Mouse (Mus musculus): ENCODE measurements at regions not wholly inside any gene's neighbourhood (a gene's known extent, or its start where the extent isn't known, plus 50 kb on each side); places are given as distances from the start of the nearest gene placed in this dataset.
"Not testable (repeated sequence)": the region's sequence is repeated elsewhere in the genome, so short reads cannot be mapped to it uniquely, and the experiment has no call there.

DNA sequence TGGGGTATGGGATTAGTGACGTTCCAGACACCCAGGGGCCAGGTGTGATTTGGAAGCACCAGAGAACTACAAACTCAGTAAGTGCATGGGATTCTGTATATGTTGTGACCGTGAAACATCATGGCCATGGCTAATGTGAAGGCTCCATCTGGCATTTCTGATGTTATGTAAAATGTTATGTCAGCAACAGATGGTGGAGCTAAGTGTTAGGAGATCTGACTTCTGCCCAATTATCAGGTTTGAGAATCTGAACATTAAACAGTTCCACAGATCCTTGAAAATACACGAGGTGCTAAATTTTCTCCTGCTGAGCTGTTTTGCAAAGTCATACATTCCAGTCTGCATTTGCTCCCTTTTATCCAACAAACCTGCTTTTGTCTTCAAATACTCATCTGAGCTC, 223.6 kb upstream of the Egfl6 start:
- no peak for DNase-seq (ENCODE audit: low read depth)

DNA sequence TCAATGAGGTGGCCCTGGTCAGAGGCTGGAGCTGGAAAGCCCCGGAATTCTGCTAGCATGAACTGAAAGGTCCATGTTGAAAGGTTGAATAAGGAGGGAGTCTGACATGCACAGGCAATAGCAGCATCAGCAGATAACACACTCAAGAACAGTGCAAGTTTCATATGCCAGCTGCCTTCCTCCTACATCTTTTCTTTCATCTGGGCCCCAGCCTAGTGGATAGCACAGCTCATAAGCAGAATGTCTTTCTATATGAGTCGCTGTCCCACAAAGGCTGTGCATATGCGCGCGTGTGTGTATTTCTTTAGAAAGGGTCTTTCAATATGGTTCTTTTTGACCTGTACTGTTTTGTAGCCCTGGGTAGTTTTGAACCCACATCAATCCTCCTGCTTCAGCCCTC, 222.7 kb upstream of the Egfl6 start:
- no peak for DNase-seq (ENCODE audit: low read depth)

DNA sequence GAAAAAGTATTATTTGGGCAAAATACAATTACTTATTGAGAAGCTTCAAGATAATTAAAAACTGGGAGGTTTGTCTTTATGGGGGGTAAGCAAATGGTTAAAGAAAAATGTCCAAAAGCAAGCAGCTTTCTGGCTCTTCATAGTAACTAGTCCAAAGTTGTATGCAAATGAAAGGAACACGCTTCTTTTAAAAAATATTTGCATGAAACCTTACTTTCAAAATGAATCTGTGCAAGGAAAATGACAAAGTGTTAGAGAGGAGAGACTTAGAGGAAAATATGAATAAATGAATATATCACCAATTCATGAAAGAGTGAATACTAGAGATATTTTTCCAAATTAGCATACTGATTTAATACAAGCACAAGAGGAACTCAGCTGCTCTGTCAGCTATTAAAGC, 220.4 kb upstream of the Egfl6 start:
- DNase-seq (ENCODE audit: low read depth): no peak

DNA sequence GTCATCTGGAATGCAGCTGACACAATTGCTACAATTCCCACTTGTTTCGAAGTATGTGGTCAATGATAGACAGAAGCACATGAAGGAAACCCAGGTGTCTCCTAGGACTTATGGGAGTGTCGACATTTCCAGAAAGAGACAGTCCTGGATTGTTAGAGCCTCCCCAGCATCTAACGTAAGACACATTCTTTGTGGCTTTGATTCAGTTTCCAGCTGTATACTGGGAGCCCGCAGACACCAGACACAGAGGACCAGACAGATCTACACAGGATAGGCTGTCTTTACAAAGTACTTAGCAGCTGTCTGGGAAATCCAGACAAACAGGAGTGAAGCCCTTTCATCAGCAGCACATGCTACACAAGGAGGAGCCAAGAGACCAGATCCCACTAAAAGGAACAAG, 220.0 kb upstream of the Egfl6 start:
- DNase-seq (ENCODE audit: low read depth): no peak

DNA sequence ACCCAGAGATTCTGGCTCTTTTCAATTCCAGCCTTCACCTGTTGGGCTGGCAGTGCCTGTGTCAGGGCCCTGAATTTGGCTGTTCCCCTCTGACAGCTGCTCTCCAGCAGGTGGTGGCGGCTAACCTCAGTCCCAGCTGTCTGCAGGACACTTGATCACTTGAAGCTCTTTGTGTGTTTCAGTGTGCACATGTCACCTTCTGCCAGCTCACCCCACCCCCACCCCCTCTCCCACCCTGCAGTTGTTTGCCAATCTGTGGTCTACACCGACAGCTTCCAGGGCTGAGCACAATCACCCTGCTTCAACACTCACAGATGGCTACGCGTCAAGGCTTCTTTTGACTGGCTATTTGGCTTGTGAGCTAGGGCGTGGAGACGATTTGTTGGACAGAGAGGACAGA, 217.7 kb upstream of the Egfl6 start:
- no peak for DNase-seq (ENCODE audit: low read depth)

DNA sequence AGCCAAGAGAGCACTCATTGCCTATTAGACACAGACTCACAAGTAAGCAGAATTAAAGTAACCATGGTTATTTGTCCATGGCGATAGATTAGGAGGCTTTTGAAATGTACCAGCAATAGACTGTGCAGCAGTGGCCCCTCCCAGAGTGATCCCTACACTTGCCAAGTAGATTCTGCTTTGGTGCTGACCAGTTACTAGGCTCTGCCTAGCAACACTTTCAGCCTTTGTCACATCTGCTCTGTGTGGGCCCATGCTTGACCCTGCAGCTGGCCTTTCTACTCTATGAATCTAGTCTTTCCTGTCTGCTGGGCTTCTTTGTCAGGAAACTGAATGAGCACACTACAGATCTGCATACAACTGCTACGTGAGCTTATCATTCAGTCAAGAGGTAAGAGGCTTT, 215.5 kb upstream of the Egfl6 start:
- no peak for DNase-seq (ENCODE audit: low read depth)

DNA sequence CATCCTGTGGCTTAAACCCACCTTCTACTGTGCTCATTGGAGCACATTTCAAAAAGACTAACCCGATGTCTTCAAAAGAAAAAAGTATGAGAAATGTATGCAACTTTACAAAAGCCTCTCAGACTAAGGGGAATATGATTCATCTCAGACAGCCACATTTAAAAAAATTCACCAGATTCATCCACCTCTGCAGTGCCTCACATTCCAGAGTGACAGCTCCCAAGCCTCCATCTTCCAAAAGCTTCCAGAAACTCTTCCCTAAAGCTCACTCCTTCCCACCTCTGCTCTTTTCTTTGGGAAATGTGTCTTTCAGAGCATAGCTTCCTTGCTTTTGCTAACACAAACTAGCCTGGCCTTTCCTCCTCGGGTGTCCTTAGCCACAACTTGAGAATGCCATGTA, 210.1 kb upstream of the Egfl6 start:
- no peak for DNase-seq (ENCODE audit: low read depth)

DNA sequence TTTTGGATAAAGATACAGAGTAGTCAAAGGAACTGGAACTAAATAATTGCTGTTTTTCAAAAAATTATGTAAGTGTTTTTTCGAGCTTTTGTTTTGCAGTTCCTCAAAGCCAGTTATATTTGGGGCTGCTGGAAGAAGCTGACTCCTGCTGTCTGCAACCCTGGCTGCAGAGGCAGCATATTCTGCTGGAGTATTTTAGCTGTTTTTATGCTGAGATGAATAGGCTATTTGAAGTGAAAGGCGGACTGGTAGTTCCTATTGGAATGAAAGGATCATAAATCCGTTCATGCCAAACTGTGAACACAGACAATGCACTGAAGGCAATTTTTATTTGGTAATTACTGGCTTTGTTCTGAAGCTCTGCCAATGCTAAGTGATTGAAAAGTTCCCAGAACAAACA, 203.5 kb upstream of the Egfl6 start:
- DNase-seq (ENCODE audit: low read depth): no peak

DNA sequence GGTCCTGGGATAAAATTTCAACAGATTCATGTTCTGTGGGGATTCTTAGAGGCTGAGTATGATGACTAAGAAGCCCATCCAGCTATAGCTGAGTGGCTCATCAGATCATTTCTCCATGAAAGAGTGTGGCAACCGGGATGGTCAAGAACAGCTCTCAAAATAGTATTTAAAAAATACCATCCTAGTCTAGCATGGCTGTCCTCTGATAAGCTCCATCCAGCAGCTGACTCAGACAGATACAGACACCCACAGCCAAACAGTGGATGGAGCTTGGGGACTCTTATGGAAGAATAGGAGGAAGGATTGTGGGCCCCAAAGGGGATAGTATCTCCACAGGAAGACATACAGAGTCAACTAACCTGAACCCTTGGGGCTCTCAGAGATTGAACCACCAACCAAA, 201.6 kb upstream of the Egfl6 start:
- not testable (repeated sequence) for DNase-seq (ENCODE audit: low read depth)

DNA sequence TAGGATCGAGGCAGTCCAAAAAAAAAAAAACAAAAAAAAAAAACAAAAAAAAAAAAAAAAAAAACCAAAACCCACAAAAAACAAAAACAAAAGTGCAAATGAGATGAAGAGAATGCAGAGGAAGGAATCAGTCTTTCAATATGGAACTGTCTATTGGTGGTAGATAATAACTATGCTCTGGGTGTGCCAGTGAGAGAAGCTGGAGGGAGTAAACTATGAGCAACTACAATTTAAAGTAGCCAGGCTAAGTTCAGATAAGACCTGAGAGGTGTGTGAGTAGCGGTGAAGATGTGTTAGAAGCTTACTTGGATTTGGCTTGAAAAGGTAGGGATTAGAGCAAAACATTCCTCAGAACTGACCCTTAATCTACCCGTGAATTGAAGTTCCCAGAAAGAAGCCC, 200.1 kb upstream of the Egfl6 start:
- no peak for DNase-seq (ENCODE audit: low read depth)

DNA sequence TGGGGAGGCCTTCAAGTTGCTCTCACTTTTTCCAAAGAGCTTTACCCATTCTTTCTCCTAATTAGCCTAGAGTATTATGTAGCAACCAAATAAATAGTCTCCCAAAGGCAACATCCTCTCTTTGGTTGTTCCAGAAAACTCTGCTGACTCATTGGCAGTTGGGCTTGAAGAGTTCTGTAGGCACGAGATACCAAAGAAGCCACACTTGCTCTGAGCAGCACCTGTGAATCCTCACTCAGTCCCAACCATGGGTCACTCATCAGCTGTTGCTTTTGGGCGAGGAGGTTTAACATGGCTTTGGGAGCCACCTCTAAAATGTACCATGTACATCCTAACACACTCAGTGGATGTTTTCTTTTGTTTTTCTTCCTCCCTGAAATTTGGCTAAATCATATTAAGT, 197.9 kb upstream of the Egfl6 start:
- DNase-seq (ENCODE audit: low read depth): no peak

DNA sequence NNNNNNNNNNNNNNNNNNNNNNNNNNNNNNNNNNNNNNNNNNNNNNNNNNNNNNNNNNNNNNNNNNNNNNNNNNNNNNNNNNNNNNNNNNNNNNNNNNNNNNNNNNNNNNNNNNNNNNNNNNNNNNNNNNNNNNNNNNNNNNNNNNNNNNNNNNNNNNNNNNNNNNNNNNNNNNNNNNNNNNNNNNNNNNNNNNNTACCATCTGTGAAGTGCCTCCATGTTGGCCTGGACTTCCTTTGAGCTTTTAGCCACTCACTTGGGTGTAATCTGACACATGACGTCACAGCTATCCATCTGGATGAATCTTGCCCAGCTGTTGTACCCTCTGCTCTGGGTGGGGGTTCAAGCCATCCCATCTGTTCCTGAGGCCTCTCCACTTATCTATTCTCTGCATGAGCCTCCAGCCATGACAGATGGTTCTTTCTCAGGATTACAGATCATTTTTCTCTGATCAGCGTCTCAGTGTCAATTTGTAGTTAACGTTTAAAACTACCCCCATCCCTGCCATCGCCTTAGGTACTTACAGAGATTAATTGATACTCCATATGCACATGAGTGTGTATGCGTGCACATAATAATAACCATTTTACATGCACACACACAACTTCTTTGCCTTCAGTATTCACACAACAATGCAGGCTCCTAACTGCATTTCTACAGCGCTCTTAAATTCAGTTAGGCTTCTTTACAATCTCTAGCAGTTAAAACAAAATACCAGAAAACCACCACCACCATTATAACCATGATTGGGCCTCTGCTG, 194.0 kb upstream of the Egfl6 start:
- no peak for DNase-seq (ENCODE audit: low read depth)

DNA sequence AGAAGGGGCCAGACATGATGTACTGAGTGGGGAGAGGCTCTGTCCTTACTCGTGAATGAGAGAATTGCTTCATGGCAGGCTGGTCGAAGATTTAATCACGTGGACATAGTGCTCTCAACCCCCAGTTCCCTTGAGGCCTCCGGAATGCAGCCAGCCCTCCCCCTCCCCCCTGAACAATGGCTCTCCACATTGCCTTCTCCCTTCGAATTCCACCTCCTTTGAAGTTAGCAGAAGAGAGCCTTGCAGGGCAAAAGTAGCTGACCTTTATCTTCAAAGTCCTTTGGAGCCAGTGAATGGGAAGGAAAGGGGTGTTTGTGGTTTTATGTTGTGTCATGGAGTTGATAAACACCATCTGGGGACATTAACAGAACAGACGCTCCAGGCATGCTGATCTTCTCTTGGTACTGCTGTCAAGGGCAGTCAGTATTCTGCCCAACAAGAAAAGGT, 187.9 kb upstream of the Egfl6 start:
- no peak for DNase-seq (ENCODE audit: low read depth)

DNA sequence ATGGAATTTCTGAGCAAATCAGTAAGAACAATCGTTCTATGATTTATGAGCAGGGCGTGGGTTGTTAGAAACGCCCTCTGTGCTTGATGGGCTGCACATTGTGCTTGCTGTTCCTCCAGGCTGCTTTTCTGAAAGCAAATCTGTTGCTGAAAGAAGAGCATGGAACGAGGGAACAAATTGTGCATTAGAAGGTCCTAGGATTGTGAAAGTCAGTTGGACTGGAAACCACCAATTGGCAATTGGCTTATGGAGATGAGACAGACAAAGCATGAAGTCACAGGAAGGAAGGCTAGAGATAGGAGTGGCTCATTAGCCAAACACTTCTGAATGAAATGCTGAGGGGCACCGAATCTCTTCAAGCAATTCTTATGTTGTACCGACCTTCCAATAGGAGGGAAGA, 181.5 kb upstream of the Egfl6 start:
- no peak for DNase-seq (ENCODE audit: low read depth)

DNA sequence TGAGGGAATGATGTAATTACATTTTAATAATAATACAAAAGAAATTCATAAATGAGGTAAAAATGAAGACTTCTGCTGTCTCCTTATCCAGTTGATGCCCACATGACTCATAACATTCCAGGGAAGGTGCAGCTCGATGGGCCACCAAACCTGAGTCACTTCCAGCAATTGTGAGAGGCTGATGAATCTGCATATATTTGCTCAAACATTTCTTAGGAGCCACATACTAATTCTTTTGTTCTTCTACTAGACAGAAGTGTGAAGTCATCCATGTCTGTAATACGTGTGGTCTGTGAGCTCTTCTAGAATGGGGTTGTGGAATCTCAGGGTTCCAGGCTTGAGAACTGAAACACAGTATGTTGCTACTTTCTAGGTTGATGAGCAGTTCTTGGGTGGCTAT, 180.1 kb upstream of the Egfl6 start:
- DNase-seq (ENCODE audit: low read depth): no peak

DNA sequence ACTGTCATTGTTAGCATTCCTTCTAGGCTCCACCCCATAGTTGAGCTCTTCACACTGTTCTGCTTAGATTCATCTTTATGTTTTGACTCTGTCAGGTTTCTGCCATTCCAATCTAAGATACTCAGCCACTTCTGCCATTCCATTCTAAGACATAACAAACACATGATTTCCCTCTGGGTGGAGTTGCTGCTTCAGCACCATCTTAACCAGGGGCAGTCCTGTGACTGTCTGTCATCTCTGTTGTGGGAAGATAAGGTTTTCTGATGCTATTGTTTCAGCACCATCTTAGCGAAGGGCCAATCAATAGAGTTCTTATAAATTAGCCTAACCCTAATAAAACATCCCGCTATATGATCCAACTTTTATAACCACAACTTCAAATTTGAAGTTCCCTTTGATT, 176.6 kb upstream of the Egfl6 start:
- DNase-seq (ENCODE audit: low read depth): no peak

DNA sequence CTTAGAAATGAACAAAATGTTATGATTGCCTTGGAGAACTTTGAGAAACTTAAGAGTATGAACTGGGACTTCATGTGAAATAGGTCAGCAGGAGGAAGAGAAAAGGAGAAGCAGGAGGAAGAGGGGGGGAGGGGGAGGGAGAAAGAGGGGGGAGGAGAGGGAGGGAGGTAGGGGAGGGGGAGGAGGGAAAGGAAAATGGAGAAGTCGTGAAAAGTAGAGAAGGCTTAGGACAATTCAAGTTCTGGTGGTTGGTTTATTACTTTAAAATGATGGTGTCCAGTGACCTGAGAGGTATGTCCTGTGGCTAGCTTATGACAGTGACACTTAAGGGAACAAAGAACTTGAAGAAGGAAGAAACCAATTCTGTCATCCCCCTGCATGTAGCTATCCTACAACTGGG, 171.6 kb upstream of the Egfl6 start:
- no peak for DNase-seq (ENCODE audit: low read depth)

DNA sequence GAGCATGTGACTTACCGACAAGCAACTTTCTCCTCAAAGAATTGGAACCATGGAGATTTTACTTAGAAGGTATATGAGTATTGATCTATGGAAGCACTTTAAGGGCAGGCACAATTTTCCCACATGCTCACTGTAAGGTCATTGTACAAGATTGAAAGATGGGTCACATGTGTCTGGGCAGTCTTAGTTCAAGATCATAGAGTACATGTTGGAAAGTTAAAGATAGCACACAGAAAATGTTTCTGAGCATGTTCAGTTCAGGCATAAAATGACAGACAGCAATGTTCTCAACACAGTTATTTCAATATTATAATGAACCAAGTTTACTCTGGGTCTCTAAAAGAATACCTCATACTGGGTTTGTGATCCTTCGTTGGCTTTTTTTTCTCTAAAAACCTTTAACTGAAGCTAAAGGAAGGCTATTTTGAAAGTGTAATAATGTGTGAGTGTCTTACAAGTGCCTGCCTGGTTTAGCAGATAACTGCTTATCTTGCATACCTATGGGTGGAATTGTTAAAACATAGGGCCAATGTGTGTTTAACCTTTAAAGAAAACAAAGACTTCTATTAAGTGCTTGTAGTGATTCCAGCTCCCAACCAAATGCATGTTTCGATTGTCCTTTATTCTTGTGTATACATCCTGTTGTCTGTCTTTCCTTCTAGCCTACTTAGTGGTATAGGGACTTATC, 169.6 kb upstream of the Egfl6 start:
- DNase-seq (ENCODE audit: low read depth): no peak

DNA sequence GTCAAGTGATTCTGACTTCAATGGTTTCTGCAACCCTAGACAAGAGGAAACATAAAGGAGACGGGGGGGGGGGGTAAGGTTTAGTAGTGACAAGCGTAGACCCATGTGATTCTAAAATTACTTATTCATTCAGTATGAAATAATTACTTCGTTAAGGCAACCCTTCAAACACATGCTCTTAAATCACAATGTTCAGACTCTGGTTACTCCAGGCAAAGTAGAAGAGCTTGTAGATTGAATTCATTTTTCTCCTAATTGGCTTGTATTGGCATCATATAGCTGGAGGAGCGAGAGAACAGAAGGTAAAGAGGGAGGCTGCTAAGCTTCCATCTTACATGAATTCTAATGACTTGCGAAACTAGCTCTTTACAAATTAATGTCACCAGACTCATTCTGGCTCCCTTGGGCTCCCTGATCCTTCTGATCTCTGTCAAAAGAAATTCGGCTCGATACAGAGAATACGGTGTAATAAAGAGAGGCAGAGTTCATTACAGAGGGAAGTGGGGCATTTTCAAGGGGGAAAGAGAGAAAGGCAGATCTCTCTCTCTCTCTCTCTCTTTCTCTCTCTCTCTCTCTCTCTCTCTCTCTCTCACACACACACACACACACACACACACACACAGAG, 163.6 kb upstream of the Egfl6 start:
- no peak for DNase-seq (ENCODE audit: low read depth)

DNA sequence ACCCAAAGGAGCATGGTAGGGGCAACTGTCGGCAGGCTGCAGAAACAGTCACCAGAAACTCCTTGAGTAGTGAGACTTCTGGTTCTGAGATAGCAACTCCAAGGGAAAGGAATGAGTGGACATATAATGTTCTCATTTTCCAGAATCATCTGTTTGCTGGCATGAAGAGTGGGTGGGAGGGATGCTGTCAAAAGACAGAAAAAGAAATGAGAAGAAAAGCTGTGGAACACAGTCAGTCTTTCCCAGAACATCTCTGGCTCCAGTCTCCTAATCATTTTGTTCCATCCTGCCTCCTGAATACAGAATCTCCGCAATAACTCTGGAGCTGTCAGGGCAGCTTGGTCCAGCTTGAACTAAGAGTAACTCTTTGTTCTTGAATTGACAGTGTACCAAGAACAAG, 145.8 kb upstream of the Egfl6 start:
- no peak for DNase-seq (ENCODE audit: low read depth)

DNA sequence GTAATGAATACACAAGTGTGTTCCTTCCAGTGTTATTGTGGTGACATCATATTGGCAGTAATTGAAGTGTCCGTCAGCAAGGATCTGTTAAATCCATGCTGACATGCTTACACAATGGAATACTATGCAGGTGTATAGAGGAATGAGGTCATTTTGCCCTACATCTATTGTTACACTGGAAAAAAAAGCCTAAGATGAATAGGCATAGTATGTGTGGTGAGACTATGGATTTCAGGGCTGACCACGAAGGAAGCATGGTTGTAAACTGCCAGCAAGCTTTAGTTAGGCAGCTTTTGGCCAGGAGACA, 143.1 kb upstream of the Egfl6 start:
- no peak for DNase-seq (ENCODE audit: low read depth)

DNA sequence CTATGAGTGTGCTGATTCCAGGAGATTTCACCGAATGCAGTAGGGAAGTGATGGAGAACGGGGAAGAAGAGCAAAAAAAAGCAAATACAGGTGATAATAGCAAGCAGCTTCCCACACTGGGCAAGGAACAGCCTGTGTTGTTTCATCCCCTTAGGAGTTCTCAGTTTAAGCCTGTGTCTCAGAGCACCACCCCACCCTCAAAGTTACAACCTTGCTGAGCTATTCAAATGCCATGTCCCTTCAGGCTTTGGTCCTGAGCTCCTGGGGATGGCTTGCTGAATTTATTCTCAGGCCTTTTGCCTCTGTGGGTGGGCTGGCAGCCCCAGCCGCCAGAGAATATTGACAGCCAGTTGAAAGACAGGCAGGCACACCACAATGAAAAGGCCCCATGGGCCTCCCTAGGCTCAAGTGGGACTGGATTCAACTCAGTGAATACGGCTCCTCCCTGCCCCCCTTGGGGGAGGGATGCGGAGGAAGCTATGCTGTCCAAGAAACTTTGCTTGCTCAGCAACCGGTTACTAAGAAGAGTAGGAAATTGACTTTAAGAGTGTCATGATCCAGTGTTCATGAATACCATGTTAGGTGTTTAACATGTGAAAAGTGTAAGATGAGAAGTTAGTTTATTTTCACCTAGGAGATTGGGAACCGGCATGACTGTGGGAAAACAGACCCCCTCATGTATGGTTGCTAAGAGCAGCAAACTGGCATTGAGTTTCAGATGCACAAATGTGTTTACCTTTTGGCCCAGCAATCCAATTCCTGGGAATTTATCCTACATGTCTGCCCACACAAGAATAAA, 142.5 kb upstream of the Egfl6 start:
- no peak for DNase-seq (ENCODE audit: low read depth)
